Mouse (Mus musculus): ENCODE results near the gene Ppfia2.

DNA sequence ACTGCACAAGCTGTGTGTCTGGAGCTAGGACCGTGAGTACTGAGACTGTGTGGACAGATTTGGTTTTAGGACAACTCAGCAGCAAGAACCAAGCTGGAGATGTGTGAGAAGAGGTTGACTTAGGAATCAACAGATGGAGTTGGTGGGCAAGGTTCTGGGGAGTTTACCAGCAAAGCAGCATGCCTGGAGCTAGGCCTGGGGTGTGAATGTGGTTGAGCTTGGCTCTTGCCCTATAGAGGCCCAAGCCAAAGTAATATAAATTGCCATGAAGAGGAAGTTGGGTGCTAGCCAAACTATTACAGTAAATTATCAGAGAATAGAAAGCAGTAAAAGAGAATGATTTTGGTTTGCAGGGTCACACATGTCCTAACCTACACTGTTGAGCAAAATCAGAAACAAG lies 150.8 kb downstream of the Ppfia2 start:
- TF ChIP-seq CTCF (IDR thresholded peaks at IDR 0.05; ENCODE audit: control insufficient read depth, insufficient read depth, insufficient read length) (no peak), USF1 (IDR thresholded peaks at IDR 0.05; ENCODE audit: low read depth) (no peak)

All from C2C12 (cell line).